Mouse (Mus musculus): ENCODE data around the gene Cdc37l1. TPM values are rescaled to one million over a fixed set of nuclear protein-coding genes. Genes with fewer than 3 reads are reported as not detected.

Cdc37l1 gene
- polyA plus RNA-seq (2012; ENCODE audit: low replicate concordance): 9.5 and 10.9 TPM in 2 replicates

GRCm38 (mm10) chr19:28990194-28990589, at the start of gene Cdc37l1:
Gene Cdc37l1, plus strand, starts transcription at chr19:28990352.

GRCm38 (mm10) chr19:28963842-28964551, 26.2 kb upstream of the Cdc37l1 start, which contains the start of gene Plpp6:
Gene Plpp6, plus strand, starts transcription at chr19:28963953.

GRCm38 (mm10) chr19:28967652-28968051, 22.5 kb upstream of the Cdc37l1 start, which contains the start of gene 4430402I18Rik:
Gene 4430402I18Rik, minus strand, starts transcription at chr19:28967800.

GRCm38 (mm10) chr19:29047334-29048170, 57.4 kb downstream of the Cdc37l1 start, which contains the start of gene Ak3:
Gene Ak3, minus strand, starts transcription at chr19:29047961.

Other genes starting within 250 kb of the Cdc37l1 start
- gene Slc1a1, start 155.3 kb upstream of the Cdc37l1 start, polyA plus RNA-seq (2012; ENCODE audit: low replicate concordance): 0.09 TPM in 1 of 2 replicates, not detected in the other
- 8.2 and 17.2 TPM in 2 replicates for gene Plpp6, start 26.4 kb upstream of the Cdc37l1 start, polyA plus RNA-seq (2012; ENCODE audit: low replicate concordance)
- gene 4430402I18Rik, start 22.6 kb upstream of the Cdc37l1 start, polyA plus RNA-seq (2012; ENCODE audit: low replicate concordance): 0.23 TPM in 1 of 2 replicates, not detected in the other
- 8.4 and 19.1 TPM in 2 replicates for gene Ak3, start 57.6 kb downstream of the Cdc37l1 start, polyA plus RNA-seq (2012; ENCODE audit: low replicate concordance)
- gene Rcl1, start 111.0 kb downstream of the Cdc37l1 start, polyA plus RNA-seq (2012; ENCODE audit: low replicate concordance): 19.2 and 22.7 TPM in 2 replicates